Mouse (Mus musculus): Measurements from ENCODE around the gene Wdtc1.

GRCm38 (mm10) chr4:133298516-133299365 lies 54.5 kb downstream of the Wdtc1 start:
- TF ChIP-seq ZNF384 (IDR thresholded peaks at IDR 0.05; ENCODE audit: low read depth, low read length) (no peak), ZC3H11A (IDR thresholded peaks at IDR 0.05; ENCODE audit: borderline replicate concordance, low read depth, low read length) (no peak), HCFC1 (IDR thresholded peaks at IDR 0.05; ENCODE audit: borderline replicate concordance, insufficient read depth, low read length) (no peak), MAFK (IDR thresholded peaks at IDR 0.05; ENCODE audit: insufficient read depth, low read depth, low read length) (no peak), CHD2 (IDR thresholded peaks at IDR 0.05; ENCODE audit: low read depth, low read length) (no peak)
